Mouse (Mus musculus): ENCODE results near the gene Dqx1. TPM values are rescaled to one million over a fixed set of nuclear protein-coding genes. Genes with fewer than 3 reads are reported as not detected.

Dqx1 gene
- total RNA-seq, 2 experiments from 2014 or later, result 2.0 to 2.9 TPM

GRCm38 (mm10) chr6:83070311-83071219 lies 12.9 kb downstream of the Dqx1 start:
- peak; percentile 38 to 43 for DNase-seq

GRCm38 (mm10) chr6:83071220-83071619 lies 13.6 kb downstream of the Dqx1 start:
- DNase-seq, result peak; percentile 37 to 48

- DNase-seq, result peak in 1 of 2 experiments; percentile 37
Measured at GRCm38 (mm10) chr6:83074979-83075378, 17.3 kb downstream of the Dqx1 start.

GRCm38 (mm10) chr6:83077630-83078323 lies 20.1 kb downstream of the Dqx1 start, which contains the start of gene Pcgf1:
Gene Pcgf1 (plus strand): TSS chr6:83077869.
- peak; percentile 55 to 65 for DNase-seq

- peak; percentile 98 to 99 for DNase-seq
Measured at GRCm38 (mm10) chr6:83078324-83078858, 20.7 kb downstream of the Dqx1 start.

- no peak for DNase-seq
Measured at GRCm38 (mm10) chr6:83080210-83080609, 22.6 kb downstream of the Dqx1 start.

- no peak for DNase-seq
Measured at GRCm38 (mm10) chr6:83083497-83083896, 25.9 kb downstream of the Dqx1 start.

- no peak for DNase-seq
Measured at GRCm38 (mm10) chr6:83084477-83084876, 26.8 kb downstream of the Dqx1 start.

- DNase-seq, result peak; percentile 57 to 66
Measured at GRCm38 (mm10) chr6:83086121-83087035, 28.7 kb downstream of the Dqx1 start, which contains the start of gene Lbx2. Gene Lbx2 (plus strand): TSS chr6:83086367.

- peak; percentile 73 to 78 for DNase-seq
Measured at GRCm38 (mm10) chr6:83087205-83087925, 29.7 kb downstream of the Dqx1 start.

GRCm38 (mm10) chr6:83087926-83088260 lies 30.2 kb downstream of the Dqx1 start:
- no peak for DNase-seq

GRCm38 (mm10) chr6:83092416-83093127 lies 34.9 kb downstream of the Dqx1 start:
- DNase-seq, result peak; percentile 59 to 75

- DNase-seq, result peak in 1 of 2 experiments; percentile 49
Measured at GRCm38 (mm10) chr6:83095968-83096367, 38.3 kb downstream of the Dqx1 start.

GRCm38 (mm10) chr6:83098411-83098810 lies 40.8 kb downstream of the Dqx1 start:
- DNase-seq, result peak in 1 of 2 experiments; percentile 64

GRCm38 (mm10) chr6:83101316-83101687 lies 43.7 kb downstream of the Dqx1 start, which contains the start of the genes Ccdc142 and Gm42688:
Gene Ccdc142 (plus strand): TSS chr6:83101601.
Gene Gm42688 (plus strand): TSS chr6:83101617.
- peak; percentile 92 for DNase-seq

- peak; percentile 80 to 88 for DNase-seq
Measured at GRCm38 (mm10) chr6:83101688-83102556, 44.3 kb downstream of the Dqx1 start.

- no peak for DNase-seq
Measured at GRCm38 (mm10) chr6:83103130-83103650, 45.5 kb downstream of the Dqx1 start.

- DNase-seq, result no peak
Measured at GRCm38 (mm10) chr6:83104158-83104557, 46.5 kb downstream of the Dqx1 start.
